In the genomic region with DNA sequence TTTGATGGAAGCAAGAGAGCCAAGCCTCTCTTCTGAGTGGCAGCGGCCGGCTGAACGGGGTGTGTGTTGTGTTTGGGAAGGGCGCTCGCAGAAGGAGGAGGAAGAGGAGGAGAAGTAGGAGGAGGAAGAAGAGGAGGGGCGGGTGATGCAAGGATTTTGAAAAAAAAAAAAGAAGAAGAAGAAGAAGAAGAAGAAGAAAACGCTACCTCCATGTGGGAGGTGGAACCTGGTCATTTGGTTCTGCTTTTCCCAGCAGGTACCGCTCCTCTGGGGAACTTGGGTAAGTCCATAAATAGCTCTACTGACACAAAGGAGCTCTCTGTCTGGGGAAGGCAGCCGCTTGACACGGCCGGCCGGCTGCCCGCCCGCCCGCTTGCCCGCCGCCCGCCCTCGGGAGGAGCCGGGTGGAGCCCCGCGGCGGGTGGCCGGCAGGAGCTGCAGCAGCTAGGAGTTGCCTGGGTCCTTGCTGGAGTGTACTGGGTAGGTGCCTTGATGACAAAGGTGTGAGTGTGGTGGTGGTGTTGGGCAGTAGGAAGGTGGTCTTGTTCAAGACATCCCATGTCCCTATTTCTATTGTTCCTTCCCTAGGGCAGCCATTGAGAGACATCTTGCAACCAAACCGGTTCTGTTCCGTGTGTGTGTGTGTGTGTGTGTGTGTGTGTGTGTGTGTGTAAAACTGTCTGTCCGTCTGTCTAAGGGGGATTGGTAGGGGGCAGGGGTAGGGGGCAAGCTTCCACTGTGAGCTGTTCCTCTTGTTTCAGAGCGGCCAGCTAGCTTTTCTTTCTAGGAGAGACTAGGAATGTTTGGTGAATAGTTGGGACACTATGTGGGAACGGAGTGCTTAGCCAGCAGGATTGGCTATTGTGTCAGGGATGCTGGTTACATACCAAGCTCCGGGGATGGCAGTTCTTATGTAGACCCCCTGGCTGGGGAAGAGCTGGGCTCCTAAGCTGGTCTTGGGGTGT, we compare ENCODE assay signal across 8 mouse cellular contexts.
DNase-seq lines count a peak whose midpoint lies in the region; ATAC-seq and TF ChIP-seq lines count a peak whose summit lies in the region.

No protein-coding gene starts in this region.

- H3K4me1 ChIP-seq in forebrain, postnatal 0 days (ENCODE audit: insufficient read depth), result peaks cover 20% of the 10 kb centered on the region
- peaks cover 56% of the 10 kb centered on the region for H3K4me1 ChIP-seq in limb, embryonic 10.5 days
- peaks cover 29% of the 10 kb centered on the region for H3K4me1 ChIP-seq in midbrain, postnatal 0 days (ENCODE audit: insufficient read depth, low read length)

- peak overlapping the region; percentile 71 for H3K4me2 ChIP-seq in forebrain, postnatal 0 days (ENCODE audit: low read depth)
- H3K4me2 ChIP-seq in midbrain, postnatal 0 days (ENCODE audit: low read depth, low read length, poor library complexity, severe bottlenecking), result peak overlapping the region; percentile 73

- peak; percentile 35 for DNase-seq in gastrocnemius, postnatal 10 days
- no peak for DNase-seq in gastrocnemius, adult 18-20 months (ENCODE audit: low spot score)
- peak; percentile 54 to 71 for DNase-seq in cerebellum, adult 18-20 months
- DNase-seq in forebrain, postnatal 0 days, result peak; percentile 53
- peak; percentile 70 for DNase-seq in limb, embryonic 10.5 days (ENCODE audit: low spot score)
- DNase-seq in midbrain, postnatal 0 days (ENCODE audit: low spot score), result peak; percentile 51
- no peak for DNase-seq in thymus, postnatal 25 days
- no peak for DNase-seq in right cerebral cortex, postnatal 36 days (ENCODE audit: low spot score in 2 of 2)

- H3K27ac ChIP-seq in forebrain, postnatal 0 days (ENCODE audit: low read depth, low read length), result peak overlapping the region; percentile 23
- peak overlapping the region; percentile 85 for H3K27ac ChIP-seq in limb, embryonic 10.5 days
- peak overlapping the region; percentile 55; the same call in 1 of the 2 replicates for H3K27ac ChIP-seq in midbrain, postnatal 0 days (ENCODE audit: low read depth, low read length)

- peak overlapping the region; percentile 65 for H3K9ac ChIP-seq in forebrain, postnatal 0 days
- H3K9ac ChIP-seq in midbrain, postnatal 0 days (replicated peaks; ENCODE audit: low read length, poor library complexity, severe bottlenecking), result peak overlapping the region; percentile 70

- no peaks in the 10 kb centered on the region for H3K9me3 ChIP-seq in forebrain, postnatal 0 days (ENCODE audit: low read length)
- no peaks in the 10 kb centered on the region for H3K9me3 ChIP-seq in limb, embryonic 10.5 days (replicated peaks)
- no peaks in the 10 kb centered on the region for H3K9me3 ChIP-seq in midbrain, postnatal 0 days (ENCODE audit: low read length)

- H3K27me3 ChIP-seq in forebrain, postnatal 0 days (ENCODE audit: insufficient read depth, low read length), result no peaks in the 10 kb centered on the region
- peaks cover 11% of the 10 kb centered on the region; the same call in 1 of the 2 replicates for H3K27me3 ChIP-seq in limb, embryonic 10.5 days (ENCODE audit: low read depth, poor library complexity, severe bottlenecking)
- H3K27me3 ChIP-seq in midbrain, postnatal 0 days (ENCODE audit: insufficient read depth, low read length), result no peaks in the 10 kb centered on the region

- peak overlapping the region; percentile 55 for H3K4me3 ChIP-seq in forebrain, postnatal 0 days (ENCODE audit: low read depth, low read length)
- H3K4me3 ChIP-seq in limb, embryonic 10.5 days, result peak overlapping the region; percentile 66
- peak overlapping the region; percentile 69 for H3K4me3 ChIP-seq in midbrain, postnatal 0 days (ENCODE audit: low read depth, low read length)

- TF ChIP-seq CTCF in forebrain, postnatal 0 days (IDR thresholded peaks at IDR 0.05; ENCODE audit: low read depth), result no peak
- no peak for TF ChIP-seq CTCF in midbrain, postnatal 0 days (IDR thresholded peaks at IDR 0.05)

- H3K36me3 ChIP-seq in forebrain, postnatal 0 days (ENCODE audit: insufficient read depth), result no peaks in the 10 kb centered on the region
- peaks cover 9% of the 10 kb centered on the region; the same call in 1 of the 2 replicates for H3K36me3 ChIP-seq in limb, embryonic 10.5 days
- no peaks in the 10 kb centered on the region for H3K36me3 ChIP-seq in midbrain, postnatal 0 days (ENCODE audit: insufficient read depth, low read length)

- ATAC-seq in forebrain, postnatal 0 days, result peak; percentile 57
- ATAC-seq in midbrain, postnatal 0 days (ENCODE audit: low FRiP score), result peak; percentile 47

- 4% methylated on average over 30 of the region's 30 CpGs for WGBS in forebrain, postnatal 0 days
- WGBS in limb, embryonic 10.5 days, result 6% methylated on average over 30 of the region's 30 CpGs
- WGBS in midbrain, postnatal 0 days, result 3% methylated on average over 29 of the region's 30 CpGs

Comparison
In these comparisons a context has a peak if more than half of its experiments do, and no peak if none do; other contexts are left out.
1. DNase-seq: peak in gastrocnemius, postnatal 10 days (single experiment), cerebellum, adult 18-20 months (2 of 2), forebrain, postnatal 0 days (single experiment), limb, embryonic 10.5 days (single experiment) and midbrain, postnatal 0 days (single experiment); none in gastrocnemius, adult 18-20 months (single experiment), thymus, postnatal 25 days (single experiment) and right cerebral cortex, postnatal 36 days (0 of 2).
2. H3K27ac ChIP-seq: peak in every context shown above with its lines; median percentile 85 in limb, embryonic 10.5 days; 55 in midbrain, postnatal 0 days; 23 in forebrain, postnatal 0 days.
3. Peak in every context shown above with its lines, with median percentiles within 50 percentile points of each other: H3K4me3 ChIP-seq.